Mouse (Mus musculus) left cerebral cortex, adult 18-20 months (tissue): Measurements from ENCODE around the gene Cse1l. TPM values are rescaled to one million over a fixed set of nuclear protein-coding genes. Genes with fewer than 3 reads are reported as not detected.
A peak's percentile ranks its signal among the peaks of the same experiment; 100 is the strongest.

ENCODE experiments used
- DNase-seq, 2 experiments: peaks; one replicate each; pipeline ENCODE4 v3.0.0; 2021 to 2022; ENCODE audit warnings: low spot score in 2 of 2, mixed read lengths in 1 of 2
- long read RNA-seq, 2 experiments: library from polyadenylated mRNA; stranded (forward); transcript quantifications; one replicate each; pipeline ENCODE4 v2.0.0; 2021
- total RNA-seq, 2 experiments: library from RNA; stranded (reverse); gene quantifications; 2 replicates each; pipeline ENCODE4 v1.2.3; 2021

Cse1l gene
- total RNA-seq: 10 to 100 TPM; 59.9 to 61.3 TPM
- long read RNA-seq, experiment 1, transcript Cse1l-201 (25 exons, 3,641 nt): major isoform, 27 of 34 reads
- long read RNA-seq, experiment 1, partial matches to known transcripts: 4 of 34 reads
- long read RNA-seq, experiment 1, other reads (novel, unspliced or antisense): 3 of 34 reads
- long read RNA-seq, experiment 2, transcript Cse1l-201 (25 exons, 3,641 nt): major isoform, 17 of 18 reads
- long read RNA-seq, experiment 2, partial matches to known transcripts: 0 of 18 reads
- long read RNA-seq, experiment 2, other reads (novel, unspliced or antisense): 1 of 18 reads

- DNase-seq: peak; percentile 98
These were observed at the start of gene Cse1l for GRCm38 (mm10) chr2:166905711-166906522. TSS of gene Cse1l (plus strand) at chr2:166906040.

GRCm38 (mm10) chr2:166856366-166856765 lies 49.5 kb upstream of the Cse1l start:
- DNase-seq: no peak

GRCm38 (mm10) chr2:166857118-166857517 lies 48.7 kb upstream of the Cse1l start:
- no peak for DNase-seq

GRCm38 (mm10) chr2:166859214-166859613 lies 46.6 kb upstream of the Cse1l start:
- no peak for DNase-seq

- DNase-seq: no peak
These were observed 43.3 kb upstream of the Cse1l start for GRCm38 (mm10) chr2:166862505-166862904.

GRCm38 (mm10) chr2:166865476-166865875 lies 40.4 kb upstream of the Cse1l start:
- no peak for DNase-seq

- DNase-seq: no peak
These were observed 35.5 kb upstream of the Cse1l start for GRCm38 (mm10) chr2:166870271-166870865.

- DNase-seq: no peak
These were observed 34.9 kb upstream of the Cse1l start for GRCm38 (mm10) chr2:166870899-166871298.

- no peak for DNase-seq
These were observed 31.1 kb upstream of the Cse1l start for GRCm38 (mm10) chr2:166874675-166875280.

GRCm38 (mm10) chr2:166875561-166875960 lies 30.3 kb upstream of the Cse1l start:
- no peak for DNase-seq

- DNase-seq: no peak
These were observed 29.5 kb upstream of the Cse1l start for GRCm38 (mm10) chr2:166876331-166876730.

- peak in 1 of 2 experiments; percentile 42 for DNase-seq
These were observed 20.8 kb upstream of the Cse1l start for GRCm38 (mm10) chr2:166885066-166885465.

GRCm38 (mm10) chr2:166885619-166886018 lies 20.2 kb upstream of the Cse1l start:
- no peak for DNase-seq

- DNase-seq: no peak
These were observed 19.6 kb upstream of the Cse1l start for GRCm38 (mm10) chr2:166886231-166886630.

GRCm38 (mm10) chr2:166887816-166888215 lies 18.0 kb upstream of the Cse1l start:
- DNase-seq: no peak

GRCm38 (mm10) chr2:166891366-166891880 lies 14.4 kb upstream of the Cse1l start:
- DNase-seq: no peak

- no peak for DNase-seq
These were observed 13.6 kb upstream of the Cse1l start for GRCm38 (mm10) chr2:166892158-166892680.

- DNase-seq: no peak
These were observed 12.8 kb upstream of the Cse1l start for GRCm38 (mm10) chr2:166893036-166893435.

- peak in 1 of 2 experiments; percentile 12 for DNase-seq
These were observed 9.5 kb upstream of the Cse1l start for GRCm38 (mm10) chr2:166896368-166896767.

GRCm38 (mm10) chr2:166896974-166897373 lies 8.9 kb upstream of the Cse1l start:
- DNase-seq: peak in 1 of 2 experiments; percentile 24

- DNase-seq: no peak
These were observed 6.7 kb upstream of the Cse1l start for GRCm38 (mm10) chr2:166899161-166899560.
